Mouse (Mus musculus): ENCODE results near the gene Arglu1. TPM values are rescaled to one million over a fixed set of nuclear protein-coding genes. Genes with fewer than 3 reads are reported as not detected.

Gene Arglu1
- 147 and 196 TPM in 2 replicates for polyA plus RNA-seq (2015; fragmentation: Nextera tagmentation; extraction: Ambion mirVana)

- peak; percentile 94 for DNase-seq (ENCODE audit: low spot score)
These were observed at the start of gene Arglu1 for GRCm38 (mm10) chr8:8690146-8691092. Gene Arglu1, minus strand, starts transcription at chr8:8690521.

GRCm38 (mm10) chr8:8737271-8737670, 47.0 kb upstream of the Arglu1 start:
- no peak for DNase-seq (ENCODE audit: low spot score)

DNA sequence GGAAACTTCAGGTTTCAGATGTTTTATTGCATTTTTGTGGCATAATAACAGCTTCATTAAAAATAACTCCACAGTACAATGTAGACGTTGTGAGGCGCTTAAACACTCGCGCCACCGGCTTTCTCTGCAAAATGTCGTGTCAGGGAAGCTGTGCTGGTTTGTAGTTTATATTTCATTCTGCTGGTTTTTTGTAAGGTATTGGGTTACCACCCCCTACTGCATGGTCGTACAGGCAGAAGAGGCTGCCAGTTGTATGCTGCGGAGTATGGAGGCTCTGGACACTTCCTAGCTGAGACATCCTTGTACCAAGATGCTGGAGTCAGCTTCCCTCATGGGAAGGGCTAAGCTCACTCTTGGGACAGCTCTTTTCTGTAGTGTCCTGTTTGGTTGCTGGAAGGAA, 46.5 kb upstream of the Arglu1 start:
- DNase-seq (ENCODE audit: low spot score): no peak

DNA sequence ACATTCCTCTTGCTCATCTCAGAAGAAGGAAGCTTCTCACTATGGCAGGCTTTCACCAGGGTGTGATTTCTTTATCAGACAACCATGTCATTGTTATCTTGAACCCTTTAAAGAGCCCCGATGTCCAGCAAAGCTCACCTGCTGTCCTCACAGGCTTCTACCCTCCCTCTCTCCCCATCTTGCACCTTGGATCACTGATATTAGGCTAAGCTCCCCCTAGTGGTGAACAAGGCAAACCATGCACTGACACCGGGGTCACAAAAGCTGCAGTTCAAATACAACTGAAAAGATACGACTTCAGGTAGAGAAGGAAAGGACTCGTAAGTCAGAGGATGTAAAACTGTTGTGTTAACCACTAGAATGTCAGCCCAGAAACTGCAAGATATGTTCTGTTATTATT, 43.5 kb upstream of the Arglu1 start:
- peak; percentile 20 for DNase-seq (ENCODE audit: low spot score)

DNA sequence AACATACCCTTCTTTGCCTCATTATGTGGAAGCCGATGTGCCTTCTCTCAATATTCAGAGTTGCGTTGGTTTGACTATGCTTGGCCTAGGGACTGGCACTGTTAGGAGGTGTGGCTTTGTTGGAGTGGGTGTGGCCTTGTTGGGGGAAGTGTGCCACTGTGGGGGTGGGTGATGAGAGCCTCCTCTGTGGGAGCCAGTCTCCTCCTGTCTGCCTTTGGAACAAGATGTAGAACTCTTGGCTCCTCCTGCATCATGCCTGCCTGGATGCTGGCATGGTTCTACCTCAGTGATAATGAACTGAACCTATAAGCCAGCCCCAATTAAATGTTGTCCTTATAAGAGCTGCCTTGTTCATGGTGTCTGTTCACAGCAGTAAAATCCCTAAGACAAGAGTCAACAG, 38.3 kb upstream of the Arglu1 start:
- DNase-seq (ENCODE audit: low spot score): no peak

- no peak for DNase-seq (ENCODE audit: low spot score)
These were observed 36.2 kb upstream of the Arglu1 start for GRCm38 (mm10) chr8:8726547-8726946.

DNA sequence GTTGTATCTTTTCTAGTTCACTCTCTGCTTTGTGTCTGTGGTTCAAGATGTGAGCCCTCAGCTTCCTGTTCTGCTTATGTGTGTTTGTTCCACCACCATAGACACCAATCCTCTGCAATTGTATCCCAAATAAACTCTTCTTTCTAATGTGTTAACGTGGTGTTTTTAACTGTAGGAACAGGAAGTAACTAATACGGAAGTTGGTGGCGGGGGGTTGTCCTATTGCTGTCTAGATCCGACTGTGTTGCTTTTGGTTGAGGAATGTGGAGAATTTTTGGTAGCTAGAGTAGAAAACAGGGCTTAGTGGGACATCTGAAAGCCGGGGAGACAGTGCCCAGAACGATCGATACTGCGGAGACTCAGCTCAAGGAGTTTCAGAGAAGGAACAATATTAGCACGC, 14.5 kb upstream of the Arglu1 start:
- DNase-seq (ENCODE audit: low spot score): no peak

DNA sequence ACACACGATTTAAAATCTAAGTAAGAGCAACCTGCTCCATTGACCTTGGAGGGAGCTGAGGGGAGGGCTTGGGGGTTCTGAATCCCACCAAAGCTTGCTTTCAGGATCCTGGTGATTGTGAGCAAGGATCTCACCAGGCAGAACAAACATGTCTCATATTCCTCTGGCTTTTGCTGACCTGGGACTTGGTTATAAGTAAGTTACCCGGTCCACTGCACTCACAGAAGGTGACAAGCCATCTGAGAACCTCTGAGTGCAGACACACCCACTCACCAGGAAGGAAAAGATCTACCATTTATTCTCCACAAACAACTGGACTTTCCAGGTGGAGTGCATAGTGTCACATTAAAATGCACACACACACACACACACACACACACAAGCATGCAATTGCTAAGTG, 13.3 kb upstream of the Arglu1 start:
- no peak for DNase-seq (ENCODE audit: low spot score)

GRCm38 (mm10) chr8:8700821-8701220, 10.5 kb upstream of the Arglu1 start:
- no peak for DNase-seq (ENCODE audit: low spot score)

- DNase-seq (ENCODE audit: low spot score): no peak
These were observed 9.9 kb upstream of the Arglu1 start for GRCm38 (mm10) chr8:8700229-8700628.

DNA sequence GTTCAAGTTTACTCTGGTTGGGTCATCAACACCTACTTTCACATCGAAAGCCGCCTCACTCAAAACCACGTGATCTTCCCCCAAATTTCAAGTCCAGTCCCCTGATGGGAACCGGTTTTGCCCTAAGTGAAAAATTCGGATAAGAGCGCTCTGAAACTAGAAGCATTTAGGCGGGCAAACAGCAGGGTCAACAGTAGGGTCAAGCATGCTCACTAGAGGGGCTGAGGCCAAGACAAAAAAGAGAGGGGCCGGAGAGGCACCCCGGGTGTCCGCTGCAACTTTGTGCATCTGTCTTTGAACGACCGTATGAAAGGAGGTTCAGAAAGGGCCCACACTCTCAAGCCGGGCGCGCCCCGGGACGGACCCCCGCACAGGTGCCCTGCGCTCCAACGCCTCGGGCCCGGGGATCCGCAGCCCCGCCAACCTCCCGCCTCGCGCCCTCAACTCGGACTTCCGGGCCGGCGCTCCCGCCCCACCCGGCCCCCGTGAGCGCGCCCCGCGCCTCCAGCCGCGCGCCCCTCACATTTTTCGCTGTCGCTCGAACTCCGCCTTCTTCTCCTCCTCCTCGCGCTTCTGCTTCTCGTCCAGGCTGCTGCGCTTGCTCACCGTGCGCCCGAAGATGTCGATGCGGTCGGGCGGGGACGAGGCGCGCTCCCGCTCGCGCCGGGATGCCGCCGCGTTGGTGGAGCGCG, 721 bp downstream of the Arglu1 start:
- DNase-seq (ENCODE audit: low spot score): peak; percentile 66

GRCm38 (mm10) chr8:8688823-8689453, 1.4 kb downstream of the Arglu1 start:
- DNase-seq (ENCODE audit: low spot score): peak; percentile 13

GRCm38 (mm10) chr8:8685517-8685916, 4.8 kb downstream of the Arglu1 start:
- DNase-seq (ENCODE audit: low spot score): no peak

GRCm38 (mm10) chr8:8682697-8683096, 7.6 kb downstream of the Arglu1 start:
- no peak for DNase-seq (ENCODE audit: low spot score)

GRCm38 (mm10) chr8:8678236-8678635, 12.1 kb downstream of the Arglu1 start:
- no peak for DNase-seq (ENCODE audit: low spot score)

DNA sequence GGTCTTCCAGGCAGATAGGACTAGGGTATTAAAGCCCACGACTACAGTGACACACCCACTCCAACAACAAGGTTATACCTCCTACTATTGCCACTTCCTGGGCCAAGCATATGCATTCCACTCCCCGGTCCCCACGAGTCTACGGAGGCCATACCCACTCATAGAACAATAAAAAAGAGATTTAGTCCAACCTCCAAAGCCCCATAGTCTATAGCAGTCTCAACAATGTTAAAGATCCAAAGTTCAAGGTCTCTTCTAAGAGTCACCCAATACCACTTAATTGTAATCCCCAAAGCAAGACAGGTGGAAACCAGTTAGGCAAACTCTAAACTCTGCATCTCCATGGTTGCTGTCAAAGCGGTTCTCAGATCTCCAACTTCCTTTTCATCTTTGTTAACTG, 15.5 kb downstream of the Arglu1 start:
- no peak for DNase-seq (ENCODE audit: low spot score)

- peak; percentile 84 for DNase-seq (ENCODE audit: low spot score)
These were observed 28.6 kb downstream of the Arglu1 start for GRCm38 (mm10) chr8:8661759-8662138.

GRCm38 (mm10) chr8:8661103-8661758, 29.1 kb downstream of the Arglu1 start, which contains the start of gene Efnb2:
Gene Efnb2, minus strand, starts transcription at chr8:8661242.
- peak; percentile 92 for DNase-seq (ENCODE audit: low spot score)

DNA sequence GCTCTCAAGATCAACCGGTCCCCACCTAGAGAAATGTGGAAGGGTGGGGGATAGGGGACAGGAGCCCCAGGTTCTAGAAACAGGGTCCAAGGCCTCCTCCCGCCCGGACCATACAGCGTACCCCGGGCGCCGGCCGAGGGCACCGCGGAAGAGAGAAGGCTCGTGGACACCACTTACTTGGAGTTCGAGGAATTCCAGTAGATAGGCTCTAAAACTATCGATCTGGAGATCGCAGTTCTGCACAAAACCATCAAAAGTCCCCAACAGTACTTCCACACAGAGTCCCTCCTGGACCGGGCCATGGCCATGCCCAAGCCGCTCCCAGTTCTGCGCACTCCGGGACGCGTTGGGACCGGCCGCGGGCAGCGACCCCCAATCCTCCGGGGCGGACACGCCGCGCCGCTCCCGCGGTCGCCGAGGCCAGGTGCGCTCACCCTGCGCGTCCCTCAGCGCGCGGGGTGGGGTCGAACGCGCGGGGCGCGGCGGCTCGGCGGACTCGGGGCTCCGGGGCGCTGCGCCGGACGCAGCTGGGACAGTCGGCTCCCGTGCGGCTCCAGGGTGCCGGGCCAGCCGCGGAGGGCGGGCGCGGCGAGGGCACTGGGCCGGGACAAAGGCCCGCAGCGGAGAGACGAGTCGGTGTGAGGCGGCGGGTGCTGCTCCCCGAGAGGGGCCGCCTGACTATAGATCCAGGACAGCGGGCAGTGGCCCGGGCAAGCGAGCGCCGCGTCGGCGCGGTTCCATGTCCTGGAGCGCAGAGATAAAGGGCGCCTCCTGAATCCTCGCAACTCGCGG, 29.8 kb downstream of the Arglu1 start:
- no peak for DNase-seq (ENCODE audit: low spot score)

GRCm38 (mm10) chr8:8659503-8660306, 30.6 kb downstream of the Arglu1 start:
- DNase-seq (ENCODE audit: low spot score): peak; percentile 10
